Mouse (Mus musculus) MEL (cell line): ENCODE results near the gene Myoc.

Experiments
- CTCF ChIP-seq, 3 experiments: IDR thresholded peaks in 2 of 3; conservative IDR thresholded peaks in 1 of 3; 2 replicates each; pipeline ENCODE4 v1.5.1; 2011 to 2012; ENCODE audit warnings: low read length in 3 of 3, low read depth in 2 of 3, mild to moderate bottlenecking in 2 of 3, improper control_type of control experiment in 1 of 3, inconsistent platforms in 1 of 3, mixed read lengths in 1 of 3, moderate library complexity in 1 of 3; ENCODE audit not compliant: control insufficient read depth in 1 of 3, insufficient read depth in 1 of 3, poor library complexity in 1 of 3, severe bottlenecking in 1 of 3
- EP300 ChIP-seq, 2 experiments: IDR thresholded peaks; 2 replicates each; pipeline ENCODE4 v1.6.1; 2011; ENCODE audit warnings: improper control_type of control experiment in 2 of 2, low read length in 2 of 2, low read depth in 1 of 2, mild to moderate bottlenecking in 1 of 2
- GATA1 ChIP-seq: IDR thresholded peaks from 2 replicates; pipeline ENCODE4 v1.6.1; 2011; ENCODE audit warnings: low read depth, low read length, improper control_type of control experiment
- HCFC1 ChIP-seq: IDR thresholded peaks from 2 replicates; pipeline ENCODE4 v1.6.1; 2012; ENCODE audit warnings: low read depth, mild to moderate bottlenecking, inconsistent platforms, low read length, improper control_type of control experiment, moderate library complexity
- MEF2A ChIP-seq: IDR thresholded peaks from 2 replicates; pipeline ENCODE4 v1.6.1; 2014; ENCODE audit warnings: low read depth, mild to moderate bottlenecking, inconsistent platforms, low read length, improper control_type of control experiment; ENCODE audit not compliant: poor library complexity, insufficient replicate concordance, severe bottlenecking; ENCODE audit errors: extremely low read depth
- MXI1 ChIP-seq: IDR thresholded peaks from 2 replicates; pipeline ENCODE4 v1.6.1; 2011; ENCODE audit warnings: mild to moderate bottlenecking, low read depth, low read length, improper control_type of control experiment
- POLR2A ChIP-seq, 2 experiments: IDR thresholded peaks; 2 replicates each; pipeline ENCODE4 v1.6.1; 2011 to 2012; ENCODE audit warnings: low read length in 2 of 2, mild to moderate bottlenecking in 2 of 2, control low read depth in 1 of 2, improper control_type of control experiment in 1 of 2, low read depth in 1 of 2, moderate library complexity in 1 of 2; ENCODE audit not compliant: control insufficient read depth in 1 of 2, insufficient read depth in 1 of 2, poor library complexity in 1 of 2
- POLR2AphosphoS2 ChIP-seq: IDR thresholded peaks from 2 replicates; pipeline ENCODE4 v1.6.1; 2011; ENCODE audit warnings: low read length, improper control_type of control experiment
- RCOR1 ChIP-seq: IDR thresholded peaks from 2 replicates; pipeline ENCODE4 v1.6.1; 2012; ENCODE audit warnings: low read depth, mild to moderate bottlenecking, inconsistent platforms, low read length, improper control_type of control experiment
- TBP ChIP-seq: IDR thresholded peaks from 2 replicates; pipeline ENCODE4 v1.8.0; 2011; ENCODE audit warnings: low read depth, low read length, improper control_type of control experiment
- TCF12 ChIP-seq: IDR thresholded peaks from 2 replicates; pipeline ENCODE4 v1.6.1; 2014; ENCODE audit warnings: low read depth, mild to moderate bottlenecking, inconsistent platforms, low read length, improper control_type of control experiment, moderate library complexity
- ZMIZ1 ChIP-seq: IDR thresholded peaks from 2 replicates; pipeline ENCODE4 v1.6.1; 2012; ENCODE audit warnings: low read depth, mild to moderate bottlenecking, inconsistent platforms, low read length, improper control_type of control experiment, moderate library complexity

DNA sequence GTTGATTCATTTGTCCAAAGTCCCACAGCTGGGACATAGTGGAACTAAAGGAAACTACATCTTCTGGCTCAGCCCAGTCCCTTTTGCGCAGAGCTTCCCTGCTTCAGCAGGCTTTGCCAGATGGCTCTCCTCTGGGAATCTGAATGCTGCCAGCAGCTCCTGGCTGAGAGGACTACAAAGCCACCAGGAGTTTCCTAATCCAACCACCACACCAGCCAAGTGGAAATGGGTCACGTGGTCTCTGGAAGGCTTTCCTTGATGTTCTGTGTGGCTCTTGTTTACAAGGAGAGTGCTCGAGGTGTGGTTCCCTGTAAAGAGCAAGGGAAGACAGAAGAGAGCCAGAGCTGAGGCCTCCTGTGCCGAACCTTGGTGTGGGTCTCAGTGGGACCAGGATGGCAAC lies 4.8 kb downstream of the Myoc start:
- TF ChIP-seq EP300 (IDR thresholded peaks at IDR 0.05; ENCODE audit: low read depth in 1 of 2, low read length in 2 of 2) (no peak), CTCF (IDR thresholded peaks at IDR 0.05 in 2 of 3, conservative IDR thresholded peaks at IDR 0.05 in 1 of 3; ENCODE audit: control insufficient read depth in 1 of 3, insufficient read depth in 1 of 3, low read depth in 2 of 3, low read length in 3 of 3, poor library complexity in 1 of 3, severe bottlenecking in 1 of 3) (no peak), RCOR1 (no peak), TBP (no peak), TCF12 (no peak), ZMIZ1 (no peak), POLR2AphosphoS2 (no peak), GATA1 (no peak), MXI1 (no peak), HCFC1 (no peak), MEF2A (no peak), POLR2A (IDR thresholded peaks at IDR 0.05; ENCODE audit: control insufficient read depth in 1 of 2, insufficient read depth in 1 of 2, low read depth in 1 of 2, low read length in 2 of 2, poor library complexity in 1 of 2) (no peak)
